Mouse (Mus musculus) C3H10T1/2 (cell line): ENCODE measurements around the gene Hcfc1. TPM values are rescaled to one million over a fixed set of nuclear protein-coding genes. Genes with fewer than 3 reads are reported as not detected.

ENCODE experiments used
- polyA plus RNA-seq, 2 experiments: library from polyadenylated mRNA; unstranded; fragments of >200 nt; fragmentation: generic; extraction: Trizol; gene quantifications; one replicate each; pipeline ENCODE4 v1.2.1; 2012; ENCODE audit warnings: missing spikeins in 2 of 2

Hcfc1 gene
- 10 to 100 TPM; 20.7 to 43.7 TPM for polyA plus RNA-seq

DNA sequence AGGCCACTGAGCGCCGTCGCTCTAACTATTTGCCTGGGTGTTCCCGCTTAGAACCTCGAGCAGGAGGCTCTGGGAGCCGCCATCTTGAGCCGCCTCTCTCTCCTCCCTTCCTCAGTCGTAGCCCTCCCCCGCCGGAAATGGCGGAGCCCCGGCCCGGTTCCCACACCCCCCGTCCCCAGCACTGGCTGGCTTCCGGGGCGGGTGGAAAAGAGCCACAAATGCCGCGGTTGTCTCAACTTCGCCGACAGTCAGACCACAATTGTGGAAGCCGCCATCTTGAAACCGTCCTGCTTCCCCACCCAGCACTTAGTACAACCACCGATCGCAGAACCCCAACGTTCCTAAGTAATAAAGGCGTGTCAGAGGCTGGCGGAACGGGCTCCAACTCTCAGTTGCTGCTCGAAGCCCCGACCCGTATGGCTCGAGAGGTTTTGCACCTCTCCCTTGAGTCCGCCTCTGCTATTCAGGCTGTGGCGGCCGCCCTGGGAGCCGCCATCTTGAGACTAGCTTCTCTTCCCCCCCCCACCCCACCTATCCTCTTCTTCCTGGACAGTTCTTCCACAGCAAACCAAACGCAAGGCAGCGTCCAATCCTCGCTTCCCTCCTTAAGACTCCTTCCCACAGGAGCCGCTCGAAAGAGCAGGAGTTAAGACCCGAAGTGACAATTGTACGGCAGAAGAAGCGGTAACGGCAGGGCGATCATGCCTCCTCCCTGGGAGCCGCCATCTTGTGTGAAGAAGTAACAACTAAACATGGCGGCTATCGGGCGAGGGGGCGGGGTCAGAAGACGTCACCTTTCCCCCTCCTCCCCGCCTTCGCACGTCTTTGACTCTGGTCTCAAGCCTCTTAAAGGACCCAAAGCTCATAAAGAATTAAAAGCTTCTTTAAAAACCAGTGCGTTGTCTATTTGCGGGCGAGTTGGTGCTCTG is at the start of gene Hcfc1:
Gene Hcfc1 (minus strand): TSS at position 110 of the 929 bp plus-strand sequence.

DNA sequence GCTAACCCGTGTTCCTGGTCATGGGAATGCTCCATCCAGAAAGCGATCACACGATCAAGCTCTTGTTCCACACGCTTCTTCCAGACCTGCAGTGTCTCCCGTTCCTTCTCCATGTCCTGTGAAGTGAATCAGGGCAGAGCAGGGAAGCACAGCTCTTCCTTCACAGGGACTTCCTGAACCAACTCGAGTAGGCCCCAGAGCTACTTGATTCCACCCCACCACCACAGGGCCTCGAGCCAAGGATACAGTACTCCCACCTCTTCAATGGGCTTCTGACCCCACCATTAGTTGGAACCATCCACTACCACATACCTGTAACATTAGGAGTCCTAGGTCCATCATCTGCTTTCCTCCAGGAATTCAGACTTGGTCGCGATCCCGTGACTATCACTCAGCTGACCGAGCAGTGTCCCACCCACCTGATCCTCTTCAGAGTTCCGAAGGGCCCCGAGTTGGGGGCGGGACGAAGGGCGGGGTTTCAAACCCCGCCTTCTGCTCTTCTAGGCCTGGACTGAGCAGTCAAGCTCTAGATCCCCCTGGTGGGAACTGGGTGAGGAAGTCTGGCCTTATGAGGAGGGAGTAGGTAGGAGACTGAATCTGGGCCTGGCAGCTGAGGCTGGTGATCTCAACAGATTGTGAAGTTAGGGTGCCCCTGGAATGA is 35.6 kb downstream of the Hcfc1 start, which contains the start of gene Renbp:
Gene Renbp (minus strand): TSS at position 449 of the 661 bp plus-strand sequence.

DNA sequence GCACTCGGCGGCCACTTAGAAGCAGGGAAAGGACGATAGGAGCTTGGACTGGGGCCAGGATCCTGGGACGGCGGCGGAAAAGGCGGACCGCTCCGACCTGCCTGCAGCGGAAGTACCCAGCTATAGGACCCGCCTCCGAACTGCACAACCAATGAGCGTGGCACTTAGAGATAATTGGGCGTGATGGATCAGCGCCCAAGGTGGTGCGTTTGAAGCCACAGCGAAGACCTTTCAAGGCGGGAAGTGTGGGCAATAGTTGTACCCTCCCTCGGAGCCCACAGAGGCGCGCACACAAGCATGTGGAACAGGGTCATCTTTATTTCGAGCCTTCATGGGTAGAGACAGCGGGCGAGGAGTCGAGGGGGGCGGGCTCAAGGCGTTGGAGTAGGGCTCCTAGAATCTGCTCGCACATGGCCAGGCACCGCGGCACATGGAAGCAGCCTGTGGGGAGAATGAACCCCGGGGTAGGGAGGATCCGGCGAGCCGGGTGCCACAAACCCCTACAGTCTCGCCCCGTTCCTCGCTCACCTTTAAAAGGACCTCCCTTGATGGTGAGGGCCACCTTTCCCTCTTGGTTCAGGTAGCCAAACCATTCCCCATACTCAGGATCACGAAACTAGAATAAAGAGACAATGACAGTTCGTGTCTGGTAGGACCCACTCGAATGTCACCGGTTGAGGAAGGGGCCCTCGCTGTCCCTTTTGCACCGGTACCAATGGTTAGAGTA is 44.2 kb downstream of the Hcfc1 start, which contains the start of the genes Arhgap4 and Naa10:
Gene Arhgap4 (minus strand): TSS at position 48 of the 727 bp plus-strand sequence.
Gene Naa10 (minus strand): TSS at position 122 of the 727 bp plus-strand sequence.

DNA sequence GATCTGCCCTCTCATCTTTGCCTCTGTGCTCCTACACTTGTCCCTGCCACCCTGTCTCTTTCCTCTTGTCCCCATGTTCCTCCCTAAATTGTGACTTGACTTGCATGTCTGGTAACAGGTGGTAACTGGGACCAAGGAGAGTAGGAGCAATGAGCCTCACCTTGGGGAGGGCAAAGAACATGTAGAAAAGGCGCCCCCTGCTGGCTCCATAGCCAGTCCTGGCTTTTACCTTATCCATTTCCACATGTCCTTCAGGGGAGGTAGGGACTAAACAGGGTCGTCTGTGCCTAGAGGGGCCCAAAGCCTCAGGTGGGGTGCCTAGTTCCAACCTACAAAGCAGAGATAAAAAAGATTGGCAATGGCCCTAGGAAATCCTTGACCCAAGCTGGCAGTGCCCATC is 70.4 kb downstream of the Hcfc1 start, which contains the start of gene L1cam:
Gene L1cam (minus strand): TSS at position 387 of the 400 bp plus-strand sequence.

Other genes starting within 250 kb of the Hcfc1 start
- 10 to 100 TPM in 1 of 2 experiments, 1 to 10 TPM in 1; 9.6 to 31.9 TPM for gene Abcd1, start 249.8 kb downstream of the Hcfc1 start, polyA plus RNA-seq
- under 1 TPM; 0.01 to 0.14 TPM for gene Plxnb3, start 209.3 kb downstream of the Hcfc1 start, polyA plus RNA-seq
- gene Srpk3, start 192.0 kb downstream of the Hcfc1 start, polyA plus RNA-seq, result under 1 TPM; 0.05 TPM
- 100 to 1,000 TPM; 163 to 221 TPM for gene Idh3g, start 179.5 kb downstream of the Hcfc1 start, polyA plus RNA-seq
- 100 to 1,000 TPM; 325 to 480 TPM for gene Ssr4, start 179.3 kb downstream of the Hcfc1 start, polyA plus RNA-seq
- gene Pdzd4, start 141.4 kb downstream of the Hcfc1 start, polyA plus RNA-seq, result 10 to 100 TPM in 1 of 2 experiments, 1 to 10 TPM in 1; 6.4 to 20.0 TPM
- gene Avpr2, start 74.3 kb downstream of the Hcfc1 start, polyA plus RNA-seq, result under 1 TPM in 1 of 2 experiments, not detected in 1; 0.04 TPM
- 1 to 10 TPM in 1 of 2 experiments, under 1 TPM in 1; 0.99 to 3.3 TPM for gene L1cam, start 70.3 kb downstream of the Hcfc1 start, polyA plus RNA-seq
- under 1 TPM; 0.06 to 0.70 TPM for gene Arhgap4, start 44.5 kb downstream of the Hcfc1 start, polyA plus RNA-seq
- gene Naa10, start 44.4 kb downstream of the Hcfc1 start, polyA plus RNA-seq, result 100 to 1,000 TPM; 112 to 318 TPM
- gene Renbp, start 35.5 kb downstream of the Hcfc1 start, polyA plus RNA-seq, result 100 to 1,000 TPM in 1 of 2 experiments, 10 to 100 TPM in 1; 72.0 to 105 TPM
- gene Irak1, start 57.6 kb upstream of the Hcfc1 start, polyA plus RNA-seq, result 10 to 100 TPM; 18.9 to 33.1 TPM
- gene Opn1mw, start 161.1 kb upstream of the Hcfc1 start, polyA plus RNA-seq, result under 1 TPM; 0.05 to 0.50 TPM
- gene Mecp2, start 169.0 kb upstream of the Hcfc1 start, polyA plus RNA-seq, result 1 to 10 TPM; 6.4 to 8.6 TPM
- not detected for gene Tex28, start 201.5 kb upstream of the Hcfc1 start, polyA plus RNA-seq
- not detected for gene Tktl1, start 210.9 kb upstream of the Hcfc1 start, polyA plus RNA-seq